Mouse (Mus musculus) retina, postnatal 7 days (tissue): Measurements from ENCODE around the gene Ntn1.

Experiments used
- DNase-seq: peaks from one replicate; pipeline ENCODE4 v3.0.0-alpha.2; 2012; ENCODE audit warnings: low read depth, low spot score

Gene Ntn1

GRCm38 (mm10) chr11:68270730-68271467 is 129.7 kb downstream of the Ntn1 start:
- DNase-seq: no peak

- DNase-seq: no peak
Observed at GRCm38 (mm10) chr11:68264276-68264675, 136.3 kb downstream of the Ntn1 start.

- DNase-seq: no peak
Observed at GRCm38 (mm10) chr11:68263100-68263499, 137.5 kb downstream of the Ntn1 start.

GRCm38 (mm10) chr11:68261162-68261892 is 139.3 kb downstream of the Ntn1 start:
- no peak for DNase-seq

GRCm38 (mm10) chr11:68260399-68260798 is 140.2 kb downstream of the Ntn1 start:
- no peak for DNase-seq

- DNase-seq: no peak
Observed at GRCm38 (mm10) chr11:68258498-68258897, 142.1 kb downstream of the Ntn1 start.

- no peak for DNase-seq
Observed at GRCm38 (mm10) chr11:68253531-68253930, 147.1 kb downstream of the Ntn1 start.

- DNase-seq: no peak
Observed at GRCm38 (mm10) chr11:68250106-68250505, 150.5 kb downstream of the Ntn1 start.

GRCm38 (mm10) chr11:68247897-68248296 is 152.7 kb downstream of the Ntn1 start:
- no peak for DNase-seq

GRCm38 (mm10) chr11:68244992-68245261 is 155.7 kb downstream of the Ntn1 start:
- no peak for DNase-seq

- DNase-seq: peak; percentile 14
Observed at GRCm38 (mm10) chr11:68244254-68244991, 156.2 kb downstream of the Ntn1 start.

- DNase-seq: no peak
Observed at GRCm38 (mm10) chr11:68239756-68240155, 160.9 kb downstream of the Ntn1 start.

GRCm38 (mm10) chr11:68233469-68233965 is 167.1 kb downstream of the Ntn1 start:
- no peak for DNase-seq

- DNase-seq: no peak
Observed at GRCm38 (mm10) chr11:68231558-68231957, 169.1 kb downstream of the Ntn1 start.

GRCm38 (mm10) chr11:68228941-68229665 is 171.5 kb downstream of the Ntn1 start:
- DNase-seq: no peak

- no peak for DNase-seq
Observed at GRCm38 (mm10) chr11:68227837-68228236, 172.8 kb downstream of the Ntn1 start.

GRCm38 (mm10) chr11:68226654-68227057 is 174.0 kb downstream of the Ntn1 start:
- DNase-seq: no peak

- no peak for DNase-seq
Observed at GRCm38 (mm10) chr11:68223143-68223542, 177.5 kb downstream of the Ntn1 start.

GRCm38 (mm10) chr11:68222209-68222608 is 178.4 kb downstream of the Ntn1 start:
- no peak for DNase-seq

- DNase-seq: no peak
Observed at GRCm38 (mm10) chr11:68220733-68221132, 179.9 kb downstream of the Ntn1 start.

GRCm38 (mm10) chr11:68216041-68216440 is 184.6 kb downstream of the Ntn1 start:
- no peak for DNase-seq
